Mouse (Mus musculus) midbrain, postnatal 0 days (tissue): ENCODE data around the gene Fmnl1. TPM values are rescaled to one million over a fixed set of nuclear protein-coding genes. Genes with fewer than 3 reads are reported as not detected.

Source experiments
- ATAC-seq: fragments of 200-750 bp; cut with Nextera tagmentation; 2 replicates; pipeline ENCODE4 v1.8.0; 2017; ENCODE audit warnings: moderate number of reproducible peaks, mild to moderate bottlenecking, moderate TSS enrichment, moderate library complexity; ENCODE audit not compliant: low FRiP score
- DNase-seq: peaks from one replicate; pipeline ENCODE4 v3.0.0-alpha.2; 2015; ENCODE audit warnings: low spot score
- H3K27ac ChIP-seq: fragments of 300-500 bp; sonication (generic); 2 replicates; pipeline ENCODE4 v1.5.1; 2014; ENCODE audit warnings: low read depth, mild to moderate bottlenecking, low read length, mixed read lengths
- H3K27me3 ChIP-seq: fragments of 300-500 bp; sonication (generic); 2 replicates; pipeline ENCODE4 v1.6.1; 2014; ENCODE audit warnings: low read length, control low read depth, mixed read lengths; ENCODE audit not compliant: insufficient read depth
- H3K36me3 ChIP-seq: fragments of 300-500 bp; sonication (generic); 2 replicates; pipeline ENCODE4 v1.6.1; 2014; ENCODE audit warnings: low read length, control low read depth, mixed read lengths; ENCODE audit not compliant: insufficient read depth
- H3K4me1 ChIP-seq: fragments of 300-500 bp; sonication (generic); 2 replicates; pipeline ENCODE4 v1.6.1; 2014; ENCODE audit warnings: mild to moderate bottlenecking, control low read depth, antibody characterized with exemption, low read length, mixed read lengths; ENCODE audit not compliant: insufficient read depth
- H3K4me2 ChIP-seq: fragments of 300-500 bp; sonication (generic); 2 replicates; pipeline ENCODE4 v1.6.1; 2014; ENCODE audit warnings: low read depth, mild to moderate bottlenecking, low read length, mixed read lengths; ENCODE audit not compliant: poor library complexity, severe bottlenecking
- H3K4me3 ChIP-seq: fragments of 300-500 bp; sonication (generic); 2 replicates; pipeline ENCODE4 v1.5.1; 2014; ENCODE audit warnings: low read depth, mild to moderate bottlenecking, low read length, moderate library complexity
- H3K9ac ChIP-seq: fragments of 300-500 bp; sonication (generic); replicated peaks from 2 replicates; pipeline ENCODE4 v1.6.1; 2014; ENCODE audit warnings: mild to moderate bottlenecking, low read length, moderate library complexity, mixed read lengths; ENCODE audit not compliant: poor library complexity, severe bottlenecking
- H3K9me3 ChIP-seq: fragments of 300-500 bp; sonication (generic); 2 replicates; pipeline ENCODE4 v1.6.1; 2016; ENCODE audit warnings: low read length, control low read depth
- CTCF ChIP-seq: IDR thresholded peaks from 2 replicates; pipeline ENCODE4 v1.5.1; 2016; ENCODE audit warnings: antibody characterized with exemption, mild to moderate bottlenecking
- WGBS: fragments of 180-500 bp; shearing (Covaris S2); extraction: QIAGEN DNeasy Blood & Tissue Kit; methylation state at CpG from one replicate; pipeline ENCODE4 v1.1.7; 2014; 5-methylcytosine and 5-hydroxymethylcytosine counted together
- polyA plus RNA-seq: library from polyadenylated mRNA; unstranded; fragments of >200 nt; fragmentation: Nextera tagmentation; extraction: Ambion mirVana; gene quantifications from 2 replicates; pipeline ENCODE4 v1.2.1, GENCODE M21; 2015
- total RNA-seq: library from RNA; depleted of rRNA; stranded (reverse); fragments of >200 nt; gene quantifications from 2 replicates; pipeline ENCODE4 v1.2.3, GENCODE M21; 2014

Fmnl1 gene
- total and polyA plus RNA-seq, 2 experiments from 2014 or later, result 9.5 to 14.3 TPM

DNA sequence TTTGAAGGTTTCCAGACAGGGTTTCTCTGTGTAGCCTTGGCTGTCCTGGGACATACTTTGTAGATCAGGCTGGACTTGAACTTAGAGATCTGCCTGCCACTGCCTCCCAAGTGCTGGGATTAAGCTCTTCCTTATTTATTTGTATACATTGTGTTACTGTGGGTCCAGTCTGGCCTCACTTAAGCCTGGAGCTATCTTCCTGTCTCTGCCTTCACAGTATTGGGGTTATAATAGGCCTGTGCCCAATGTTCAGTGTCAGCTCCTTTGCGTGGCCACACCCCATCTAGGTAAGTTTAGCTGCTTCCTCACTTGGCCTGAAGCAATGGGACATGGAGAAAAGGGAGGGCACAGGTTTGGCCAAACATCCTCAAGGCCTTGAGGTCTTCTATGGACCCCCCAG is 5.6 kb downstream of the Fmnl1 start:
- TF ChIP-seq CTCF, result no peak
- no peak overlapping the region for H3K9ac ChIP-seq
- H3K4me1 ChIP-seq, result peaks cover 18% of the 10 kb centered on the region
- no peak overlapping the region for H3K4me2 ChIP-seq
- WGBS, result 89% methylated on average over 1 of the region's 1 CpGs
- DNase-seq (no peak), ATAC-seq (no peak)
- peaks cover 2% of the 10 kb centered on the region for H3K36me3 ChIP-seq
- H3K27me3 ChIP-seq, result no peaks in the 10 kb centered on the region
- no peak overlapping the region for H3K4me3 ChIP-seq
- no peak overlapping the region for H3K27ac ChIP-seq
- no peaks in the 10 kb centered on the region for H3K9me3 ChIP-seq

- no peak for TF ChIP-seq CTCF
- WGBS, result 67% methylated on average over 5 of the region's 5 CpGs
Measured at GRCm38 (mm10) chr11:103177216-103177615, 6.3 kb downstream of the Fmnl1 start.

GRCm38 (mm10) chr11:103177815-103178485 is 7.0 kb downstream of the Fmnl1 start:
- ATAC-seq, result no peak

More at GRCm38 (mm10) chr11:103177216-103177615, 6.3 kb downstream of the Fmnl1 start:
- ATAC-seq (no peak), DNase-seq (no peak)
- Histone ChIP-seq H3K9ac (no peak overlapping the region), H3K9me3 (no peaks in the 10 kb centered on the region), H3K27me3 (no peaks in the 10 kb centered on the region), H3K4me3 (no peak overlapping the region), H3K27ac (no peak overlapping the region), H3K36me3 (peaks cover 6% of the 10 kb centered on the region), H3K4me2 (no peak overlapping the region), H3K4me1 (peaks cover 16% of the 10 kb centered on the region)

GRCm38 (mm10) chr11:103178748-103179147 is 7.8 kb downstream of the Fmnl1 start:
- Histone ChIP-seq H3K27me3 (no peaks in the 10 kb centered on the region), H3K27ac (no peak overlapping the region), H3K36me3 (peaks cover 9% of the 10 kb centered on the region), H3K9me3 (no peaks in the 10 kb centered on the region), H3K4me3 (no peak overlapping the region), H3K4me1 (0 out of 2 replicates have a peak, but pooled peaks cover 4% of the 10 kb centered on the region), H3K9ac (no peak overlapping the region), H3K4me2 (no peak overlapping the region)
- no peak for TF ChIP-seq CTCF
- ATAC-seq (no peak), DNase-seq (no peak)
- WGBS, result 85% methylated on average over 8 of the region's 8 CpGs

More at GRCm38 (mm10) chr11:103177815-103178485, 7.0 kb downstream of the Fmnl1 start:
- H3K4me1 ChIP-seq, result peaks cover 9% of the 10 kb centered on the region; the same call in 1 of the 2 replicates
- no peaks in the 10 kb centered on the region for H3K27me3 ChIP-seq
- TF ChIP-seq CTCF, result no peak
- H3K9ac ChIP-seq, result no peak overlapping the region
- no peak for DNase-seq
- H3K9me3 ChIP-seq, result no peaks in the 10 kb centered on the region
- H3K36me3 ChIP-seq, result peaks cover 8% of the 10 kb centered on the region
- H3K4me2 ChIP-seq, result no peak overlapping the region
- no peak overlapping the region for H3K4me3 ChIP-seq
- H3K27ac ChIP-seq, result no peak overlapping the region
- WGBS, result 82% methylated on average over 15 of the region's 15 CpGs

DNA sequence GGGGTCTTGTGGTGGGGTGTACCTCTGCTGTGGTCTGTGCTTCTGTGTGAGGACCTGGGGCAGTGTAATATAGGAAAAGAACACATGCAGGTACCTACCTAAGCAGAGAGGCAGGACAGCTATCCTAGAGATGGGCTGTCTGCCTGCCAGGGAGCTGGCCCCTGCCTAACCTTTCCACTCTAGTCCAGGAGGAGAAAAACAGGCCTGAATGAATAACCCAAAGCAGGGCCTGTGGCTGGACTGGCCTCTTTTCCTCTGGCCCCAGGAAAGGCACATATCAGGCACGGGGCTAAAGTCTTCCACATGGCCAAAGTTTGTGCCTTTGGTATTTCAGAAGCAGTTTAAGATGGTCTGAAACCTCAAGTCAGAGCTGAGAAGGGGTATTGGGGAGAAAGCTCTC is 9.5 kb downstream of the Fmnl1 start:
- ATAC-seq (no peak), DNase-seq (no peak)
- Histone ChIP-seq H3K4me1 (no peaks in the 10 kb centered on the region), H3K4me2 (no peak overlapping the region), H3K9ac (no peak overlapping the region), H3K27me3 (no peaks in the 10 kb centered on the region), H3K9me3 (no peaks in the 10 kb centered on the region), H3K27ac (no peak overlapping the region), H3K4me3 (no peak overlapping the region), H3K36me3 (peaks cover 9% of the 10 kb centered on the region)
- TF ChIP-seq CTCF, result no peak
- 55% methylated on average over 1 of the region's 1 CpGs for WGBS

GRCm38 (mm10) chr11:103181349-103181748 is 10.4 kb downstream of the Fmnl1 start:
- no peaks in the 10 kb centered on the region for H3K9me3 ChIP-seq
- no peaks in the 10 kb centered on the region for H3K4me1 ChIP-seq
- H3K9ac ChIP-seq, result no peak overlapping the region
- H3K27ac ChIP-seq, result no peak overlapping the region
- no peak overlapping the region for H3K4me2 ChIP-seq
- DNase-seq (no peak), ATAC-seq (no peak)
- H3K36me3 ChIP-seq, result peaks cover 11% of the 10 kb centered on the region
- no peak for TF ChIP-seq CTCF
- H3K27me3 ChIP-seq, result no peaks in the 10 kb centered on the region
- 80% methylated on average over 9 of the region's 9 CpGs for WGBS
- H3K4me3 ChIP-seq, result no peak overlapping the region
